Mouse (Mus musculus): Measurements from ENCODE around the gene Fbxl4. TPM values are rescaled to one million over a fixed set of nuclear protein-coding genes. Genes with fewer than 3 reads are reported as not detected.

Fbxl4 gene
- polyA plus RNA-seq, 1 experiment from 2014 or later, result 14.8 TPM

DNA sequence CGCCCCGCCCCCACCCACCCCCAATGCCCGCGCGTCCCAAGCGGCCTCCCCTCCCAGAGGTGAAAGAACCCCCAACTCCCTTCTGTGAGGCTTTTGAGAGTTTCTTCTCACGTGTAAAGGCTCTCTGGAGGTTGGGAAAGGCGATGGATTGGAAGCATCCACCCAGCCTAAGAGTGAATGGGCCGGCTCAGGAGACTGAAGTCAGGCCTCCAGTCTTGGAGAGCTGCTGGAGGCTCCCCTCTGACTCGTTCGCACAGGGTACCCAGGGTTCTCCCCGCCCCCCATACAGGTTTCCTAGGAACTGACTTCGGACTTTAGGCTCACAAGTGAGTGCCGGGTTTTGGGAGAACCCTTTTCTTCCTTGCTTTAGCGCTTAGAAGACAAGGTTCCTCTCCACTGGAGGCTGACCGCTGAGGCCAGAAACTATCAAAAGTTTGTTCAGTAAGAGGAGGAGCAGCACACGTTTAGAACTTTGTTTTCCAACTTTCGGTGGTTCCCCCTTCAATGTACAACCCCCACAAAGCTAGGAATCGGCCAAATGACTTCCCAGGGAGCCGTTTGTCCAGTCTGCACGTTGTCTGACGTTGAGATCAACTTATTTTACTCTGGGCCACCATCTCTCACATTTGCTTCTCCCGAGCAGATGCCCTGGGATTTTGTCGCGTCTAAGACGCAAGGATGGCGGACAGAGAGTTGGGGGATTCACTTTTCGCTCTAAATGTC is 122.2 kb downstream of the Fbxl4 start:
- H3K36me3 ChIP-seq (ENCODE audit: insufficient read depth, low read length), result no peaks in the 10 kb centered on the region
- H3K9me3 ChIP-seq (ENCODE audit: low read length), result no peaks in the 10 kb centered on the region
- H3K4me3 ChIP-seq (ENCODE audit: low read depth, low read length), result no peak overlapping the region
- H3K27me3 ChIP-seq (replicated peaks; ENCODE audit: insufficient read depth, low read length), result peaks cover 58% of the 10 kb centered on the region
- DNase-seq (ENCODE audit: low spot score) (no peak), ATAC-seq (no peak)
- H3K9ac ChIP-seq (replicated peaks; ENCODE audit: low read depth), result no peak overlapping the region
- under 1% methylated on average over 27 of the region's 28 CpGs for WGBS
- H3K27ac ChIP-seq (ENCODE audit: low read length), result no peak overlapping the region
- no peaks in the 10 kb centered on the region for H3K4me1 ChIP-seq (ENCODE audit: insufficient read depth, low read depth, low read length)
- no peak for TF ChIP-seq CTCF (IDR thresholded peaks at IDR 0.05)
- TF ChIP-seq EP300 (IDR thresholded peaks at IDR 0.05), result no peak
- H3K4me2 ChIP-seq (replicated peaks; ENCODE audit: low read depth, low read length), result no peak overlapping the region

DNA sequence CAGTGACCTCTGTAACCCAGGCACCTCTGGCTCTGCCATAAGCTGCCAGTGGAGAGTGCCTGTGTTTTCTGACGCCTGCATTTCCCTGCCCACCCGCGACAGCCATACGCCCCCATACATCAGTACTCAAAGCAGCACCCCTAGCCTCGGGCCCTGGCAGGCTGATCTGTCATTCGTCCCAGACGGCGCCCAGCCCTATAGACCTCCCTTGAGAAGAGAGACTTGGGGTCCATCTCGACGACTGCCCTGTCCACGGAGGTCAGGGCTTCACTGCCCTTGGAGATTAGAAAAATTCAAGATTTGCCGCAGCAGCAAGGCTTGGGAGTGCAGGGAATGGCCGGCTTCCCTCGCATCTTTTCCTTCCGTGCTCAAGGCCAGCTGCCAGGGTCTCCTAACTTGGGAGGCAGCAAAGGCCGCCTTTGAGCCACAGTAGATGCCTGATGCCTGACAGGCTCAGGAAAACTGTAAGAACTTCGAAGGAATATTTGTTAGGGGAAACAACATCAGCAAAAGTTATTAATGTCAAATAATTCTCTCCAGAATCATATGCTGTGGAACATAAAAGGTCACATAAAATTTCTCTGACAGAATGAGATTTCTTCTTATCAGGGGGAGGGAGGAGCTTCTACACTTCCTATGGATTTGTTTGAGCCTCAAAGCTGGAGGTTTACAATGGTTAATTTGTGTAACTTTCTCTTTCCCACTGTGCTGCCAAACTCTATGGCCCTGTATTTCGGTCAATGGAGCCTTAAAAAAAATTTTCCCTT is 122.9 kb downstream of the Fbxl4 start:
- WGBS, result 2% methylated on average over 18 of the region's 18 CpGs
- Histone ChIP-seq H3K9me3 (ENCODE audit: low read length) (no peaks in the 10 kb centered on the region), H3K4me2 (replicated peaks; ENCODE audit: low read depth, low read length) (no peak overlapping the region), H3K4me1 (ENCODE audit: insufficient read depth, low read depth, low read length) (no peaks in the 10 kb centered on the region), H3K36me3 (ENCODE audit: insufficient read depth, low read length) (no peaks in the 10 kb centered on the region), H3K27me3 (replicated peaks; ENCODE audit: insufficient read depth, low read length) (peaks cover 62% of the 10 kb centered on the region), H3K4me3 (ENCODE audit: low read depth, low read length) (no peak overlapping the region), H3K27ac (ENCODE audit: low read length) (no peak overlapping the region), H3K9ac (replicated peaks; ENCODE audit: low read depth) (no peak overlapping the region)
- no peak for DNase-seq (ENCODE audit: low spot score)
- ATAC-seq, result no peak
- TF ChIP-seq EP300 (IDR thresholded peaks at IDR 0.05) (no peak), CTCF (IDR thresholded peaks at IDR 0.05) (no peak)

DNA sequence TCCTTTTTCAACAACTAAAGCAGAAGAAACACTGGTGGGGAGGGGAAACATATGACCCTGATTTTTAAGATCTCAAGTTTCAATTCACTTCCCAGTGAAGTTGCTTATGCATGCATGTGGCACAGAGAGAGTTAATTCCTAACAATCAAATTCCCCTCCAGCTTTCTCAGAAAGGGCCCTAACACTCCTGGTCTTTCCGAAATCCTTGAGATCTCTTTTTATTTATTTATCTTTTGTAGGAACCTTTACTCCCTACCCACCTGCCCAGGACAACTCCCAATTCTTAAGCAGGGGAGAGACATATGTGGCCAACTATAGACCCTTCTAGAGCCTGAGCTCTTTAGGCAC is 123.5 kb downstream of the Fbxl4 start:
- H3K27ac ChIP-seq (ENCODE audit: low read length), result no peak overlapping the region
- ATAC-seq, result no peak
- TF ChIP-seq CTCF (IDR thresholded peaks at IDR 0.05), result no peak
- TF ChIP-seq EP300 (IDR thresholded peaks at IDR 0.05), result no peak
- WGBS, result 0% methylated on average over 1 of the region's 1 CpGs
- no peaks in the 10 kb centered on the region for H3K9me3 ChIP-seq (ENCODE audit: low read length)
- H3K9ac ChIP-seq (replicated peaks; ENCODE audit: low read depth), result no peak overlapping the region
- no peak overlapping the region for H3K4me2 ChIP-seq (replicated peaks; ENCODE audit: low read depth, low read length)
- H3K4me1 ChIP-seq (ENCODE audit: insufficient read depth, low read depth, low read length), result no peaks in the 10 kb centered on the region
- H3K27me3 ChIP-seq (replicated peaks; ENCODE audit: insufficient read depth, low read length), result peaks cover 67% of the 10 kb centered on the region
- H3K36me3 ChIP-seq (ENCODE audit: insufficient read depth, low read length), result no peaks in the 10 kb centered on the region
- no peak overlapping the region for H3K4me3 ChIP-seq (ENCODE audit: low read depth, low read length)
- DNase-seq (ENCODE audit: low spot score), result no peak

DNA sequence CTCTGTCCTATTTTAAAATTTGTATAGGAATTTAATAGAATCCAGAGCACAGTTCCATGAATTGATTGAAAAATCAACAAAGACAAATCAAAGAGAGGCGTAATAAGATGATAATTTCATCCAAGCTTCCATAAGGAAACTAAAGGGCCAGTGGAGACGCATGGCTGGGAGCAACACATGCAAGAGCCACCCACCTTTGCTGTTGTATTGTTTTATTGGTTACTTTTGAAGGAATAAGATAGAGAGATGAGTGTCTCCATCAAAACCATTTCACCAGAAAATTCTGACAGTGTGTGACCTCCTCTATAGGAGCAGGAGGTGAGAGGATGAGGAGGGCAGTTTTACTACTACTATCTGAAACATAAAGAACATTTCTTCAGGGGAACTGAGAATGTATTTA is 124.8 kb downstream of the Fbxl4 start:
- 21% methylated on average over 2 of the region's 2 CpGs for WGBS
- H3K27me3 ChIP-seq (replicated peaks; ENCODE audit: insufficient read depth, low read length), result peaks cover 67% of the 10 kb centered on the region

DNA sequence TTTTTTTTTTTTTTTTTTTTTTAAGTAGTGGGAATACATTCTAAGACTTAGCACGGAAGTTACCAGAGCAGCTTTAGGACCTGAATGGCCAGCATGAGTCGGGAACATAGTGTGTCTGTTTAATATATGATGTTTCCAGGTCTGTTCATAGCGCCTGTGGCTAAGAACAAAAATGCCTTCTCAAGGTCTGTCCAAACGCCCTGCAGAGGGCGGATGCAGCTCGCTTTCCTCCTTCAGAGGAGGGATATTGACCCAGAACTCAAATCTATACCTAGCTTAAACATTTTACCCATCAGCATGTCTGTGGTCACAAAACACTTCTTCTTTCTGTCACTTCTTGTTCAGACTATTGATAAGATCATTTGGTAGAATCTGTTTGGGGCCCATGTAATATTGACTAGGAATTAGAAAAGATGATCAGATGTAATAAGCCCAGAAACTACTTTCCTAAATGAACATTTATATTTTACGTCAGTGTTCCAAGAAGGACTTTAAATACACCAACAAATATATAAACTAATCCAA is 125.5 kb downstream of the Fbxl4 start:
- no peak for DNase-seq (ENCODE audit: low spot score)
- peaks cover 74% of the 10 kb centered on the region for H3K27me3 ChIP-seq (replicated peaks; ENCODE audit: insufficient read depth, low read length)
- H3K4me2 ChIP-seq (replicated peaks; ENCODE audit: low read depth, low read length), result no peak overlapping the region
- H3K27ac ChIP-seq (ENCODE audit: low read length), result no peak overlapping the region
- TF ChIP-seq CTCF (IDR thresholded peaks at IDR 0.05) (no peak), EP300 (IDR thresholded peaks at IDR 0.05) (no peak)
- ATAC-seq, result no peak
- H3K9me3 ChIP-seq (ENCODE audit: low read length), result no peaks in the 10 kb centered on the region
- H3K4me1 ChIP-seq (ENCODE audit: insufficient read depth, low read depth, low read length), result no peaks in the 10 kb centered on the region
- no peak overlapping the region for H3K9ac ChIP-seq (replicated peaks; ENCODE audit: low read depth)
- H3K4me3 ChIP-seq (ENCODE audit: low read depth, low read length), result no peak overlapping the region
- 6% methylated on average over 7 of the region's 7 CpGs for WGBS
- no peaks in the 10 kb centered on the region for H3K36me3 ChIP-seq (ENCODE audit: insufficient read depth, low read length)

More for the DNA sequence above, 124.8 kb downstream of the Fbxl4 start:
- ATAC-seq (no peak), DNase-seq (ENCODE audit: low spot score) (no peak)
- Histone ChIP-seq H3K4me2 (replicated peaks; ENCODE audit: low read depth, low read length) (no peak overlapping the region), H3K27ac (ENCODE audit: low read length) (no peak overlapping the region), H3K36me3 (ENCODE audit: insufficient read depth, low read length) (no peaks in the 10 kb centered on the region), H3K4me3 (ENCODE audit: low read depth, low read length) (no peak overlapping the region), H3K9ac (replicated peaks; ENCODE audit: low read depth) (no peak overlapping the region), H3K9me3 (ENCODE audit: low read length) (no peaks in the 10 kb centered on the region), H3K4me1 (ENCODE audit: insufficient read depth, low read depth, low read length) (no peaks in the 10 kb centered on the region)
- TF ChIP-seq CTCF (IDR thresholded peaks at IDR 0.05) (no peak), EP300 (IDR thresholded peaks at IDR 0.05) (no peak)

GRCm38 (mm10) chr4:22483548-22483947 is 126.2 kb downstream of the Fbxl4 start:
- TF ChIP-seq EP300 (IDR thresholded peaks at IDR 0.05), result no peak
- no peak for TF ChIP-seq CTCF (IDR thresholded peaks at IDR 0.05)
- H3K36me3 ChIP-seq (ENCODE audit: insufficient read depth, low read length), result no peaks in the 10 kb centered on the region
- 7% methylated on average over 2 of the region's 2 CpGs for WGBS

More at GRCm38 (mm10) chr4:22483548-22483947, 126.2 kb downstream of the Fbxl4 start:
- H3K9ac ChIP-seq (replicated peaks; ENCODE audit: low read depth), result no peak overlapping the region
- H3K4me3 ChIP-seq (ENCODE audit: low read depth, low read length), result no peak overlapping the region
- H3K4me2 ChIP-seq (replicated peaks; ENCODE audit: low read depth, low read length), result no peak overlapping the region
- peaks cover 78% of the 10 kb centered on the region for H3K27me3 ChIP-seq (replicated peaks; ENCODE audit: insufficient read depth, low read length)
- no peak for DNase-seq (ENCODE audit: low spot score)
- H3K9me3 ChIP-seq (ENCODE audit: low read length), result no peaks in the 10 kb centered on the region
- no peak for ATAC-seq
- no peak overlapping the region for H3K27ac ChIP-seq (ENCODE audit: low read length)
- H3K4me1 ChIP-seq (ENCODE audit: insufficient read depth, low read depth, low read length), result no peaks in the 10 kb centered on the region

Other genes starting within 250 kb of the Fbxl4 start
- not detected in 2 replicates for gene Pou3f2, start 130.8 kb downstream of the Fbxl4 start, polyA plus RNA-seq (2015; fragmentation: Nextera tagmentation; extraction: Ambion mirVana)